Mouse (Mus musculus) thymus, adult 18-20 months (tissue): Measurements from ENCODE around the gene Lpp.

Source experiments
- DNase-seq, 2 experiments: peaks; one replicate each; pipeline ENCODE4 v3.0.0; 2022; ENCODE audit warnings: mixed read lengths in 2 of 2

Lpp gene

GRCm38 (mm10) chr16:24400776-24401175 is 7.5 kb downstream of the Lpp start:
- DNase-seq: no peak

GRCm38 (mm10) chr16:24402801-24403200 is 9.5 kb downstream of the Lpp start:
- DNase-seq: no peak

- DNase-seq: no peak
Observed at GRCm38 (mm10) chr16:24403733-24404380, 10.6 kb downstream of the Lpp start.

DNA sequence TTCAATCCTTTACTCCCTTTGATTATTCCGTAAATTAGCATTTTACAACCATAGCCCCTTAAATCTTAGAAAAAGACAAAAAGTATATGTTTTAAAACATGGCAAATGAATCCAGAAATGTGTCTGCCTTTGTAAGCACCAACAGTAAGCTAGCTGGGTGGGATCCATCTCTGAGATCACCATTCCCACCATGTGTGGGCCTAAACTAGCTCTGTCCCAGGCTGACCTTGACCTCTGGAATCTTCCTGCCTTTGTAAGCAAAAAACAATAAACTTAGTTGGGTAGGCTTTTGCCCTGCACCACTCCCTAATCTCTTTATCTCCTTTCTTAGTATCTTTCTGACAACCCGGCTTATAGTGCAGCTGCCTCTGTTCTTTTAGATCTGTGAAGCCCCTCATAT is 13.2 kb downstream of the Lpp start:
- no peak for DNase-seq

GRCm38 (mm10) chr16:24411281-24411680 is 18.0 kb downstream of the Lpp start:
- DNase-seq: no peak

DNA sequence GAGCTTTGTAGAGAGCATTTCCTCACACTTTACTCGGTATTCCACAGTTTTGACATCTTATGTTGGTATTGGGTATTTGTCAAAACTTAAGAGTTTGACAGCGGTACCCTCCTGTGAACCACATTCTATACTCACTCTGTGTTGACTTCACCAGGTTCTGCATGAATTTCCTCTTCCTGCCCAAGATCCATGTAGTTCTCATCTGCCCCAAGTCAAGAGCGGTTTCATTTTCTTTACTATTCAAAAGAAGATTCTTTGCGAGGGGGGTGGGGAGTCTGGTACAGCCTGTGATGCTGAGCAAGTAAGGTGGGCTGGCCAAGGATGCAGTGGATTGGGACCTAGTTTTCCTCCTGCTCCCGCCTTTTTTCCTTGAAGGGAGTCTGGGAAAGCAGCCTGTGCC is 18.9 kb downstream of the Lpp start:
- no peak for DNase-seq

DNA sequence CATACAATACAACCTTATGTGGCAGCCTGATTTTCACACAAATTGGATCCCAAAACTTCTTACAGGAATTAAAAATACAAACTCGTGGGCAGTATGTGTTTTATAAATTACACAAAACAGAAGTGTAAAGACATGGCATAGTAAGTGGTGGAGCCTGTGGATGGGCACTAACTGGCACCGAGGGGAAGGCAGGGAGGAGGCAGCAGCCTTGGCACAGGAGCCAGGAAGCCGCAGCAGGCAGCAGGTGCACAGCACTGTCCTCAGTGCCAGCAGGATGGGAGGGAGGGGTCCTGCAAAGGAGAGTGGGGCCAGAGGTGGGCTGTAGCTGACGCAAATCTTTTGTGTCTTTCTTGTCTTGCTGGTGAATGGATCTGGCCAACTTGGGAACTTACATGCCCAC is 19.8 kb downstream of the Lpp start:
- no peak for DNase-seq

- no peak for DNase-seq
Observed at GRCm38 (mm10) chr16:24418022-24418421, 24.7 kb downstream of the Lpp start.

DNA sequence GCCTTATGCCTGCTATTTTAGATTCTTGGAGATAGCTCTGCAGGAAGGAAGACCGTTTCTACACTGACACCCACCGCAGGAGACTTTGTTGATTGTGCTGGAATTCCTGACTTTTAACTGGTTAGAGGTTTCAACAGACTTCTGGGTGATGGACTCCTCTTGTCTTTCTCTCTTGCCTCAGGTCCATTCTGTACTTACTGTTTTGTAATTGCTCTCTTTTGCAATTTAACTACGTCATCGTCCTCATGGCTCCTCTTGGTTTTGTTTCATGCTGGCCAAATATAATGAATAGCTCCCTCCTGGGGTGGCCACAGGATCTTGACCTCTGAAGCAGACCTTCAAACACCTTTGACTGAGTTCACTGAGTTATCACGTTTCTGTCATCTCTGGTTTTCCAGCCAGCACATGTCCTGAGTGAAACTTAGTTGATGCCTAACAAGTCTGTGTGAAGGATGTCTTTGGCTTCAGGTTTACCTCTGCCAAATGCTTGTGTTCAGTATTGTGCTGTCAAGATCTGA is 27.4 kb downstream of the Lpp start:
- DNase-seq: no peak

- DNase-seq: no peak
Observed at GRCm38 (mm10) chr16:24421687-24422418, 28.5 kb downstream of the Lpp start.

GRCm38 (mm10) chr16:24423196-24423595 is 29.9 kb downstream of the Lpp start:
- no peak for DNase-seq

- DNase-seq: no peak
Observed at GRCm38 (mm10) chr16:24423751-24424150, 30.4 kb downstream of the Lpp start.

DNA sequence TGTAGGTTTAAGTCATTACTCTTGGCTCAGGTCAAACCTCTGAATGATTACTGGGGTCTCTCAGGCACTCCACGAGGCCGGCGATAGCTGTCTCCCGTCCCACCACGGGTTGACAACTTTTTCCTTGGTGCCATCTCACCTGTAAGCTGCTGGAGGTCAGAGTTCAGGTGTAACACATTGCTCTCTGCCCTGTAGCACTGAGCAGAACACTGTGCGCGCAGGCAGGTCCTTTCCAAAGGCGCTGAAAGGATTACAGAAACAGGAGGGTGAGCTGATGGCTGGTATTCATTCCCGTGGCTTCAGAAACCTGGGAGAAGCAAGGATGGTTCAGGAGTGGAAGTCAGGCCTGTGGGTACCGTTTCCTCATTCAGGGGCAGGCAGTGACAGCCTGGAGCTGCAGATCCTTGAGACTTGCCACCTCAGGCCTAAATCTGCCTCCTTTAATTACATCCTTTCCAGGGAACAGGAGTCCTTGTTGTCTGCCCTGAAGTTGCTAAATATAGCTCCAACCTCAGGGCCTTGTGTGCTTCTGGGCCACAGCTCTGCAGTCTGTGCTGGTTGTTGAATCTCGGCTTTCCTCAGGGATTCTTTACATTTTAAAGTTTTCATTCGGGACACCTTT is 31.2 kb downstream of the Lpp start:
- DNase-seq: no peak

- no peak for DNase-seq
Observed at GRCm38 (mm10) chr16:24425816-24426215, 32.5 kb downstream of the Lpp start.

GRCm38 (mm10) chr16:24427606-24428005 is 34.3 kb downstream of the Lpp start:
- DNase-seq: no peak

- DNase-seq: no peak
Observed at GRCm38 (mm10) chr16:24428055-24428454, 34.7 kb downstream of the Lpp start.

DNA sequence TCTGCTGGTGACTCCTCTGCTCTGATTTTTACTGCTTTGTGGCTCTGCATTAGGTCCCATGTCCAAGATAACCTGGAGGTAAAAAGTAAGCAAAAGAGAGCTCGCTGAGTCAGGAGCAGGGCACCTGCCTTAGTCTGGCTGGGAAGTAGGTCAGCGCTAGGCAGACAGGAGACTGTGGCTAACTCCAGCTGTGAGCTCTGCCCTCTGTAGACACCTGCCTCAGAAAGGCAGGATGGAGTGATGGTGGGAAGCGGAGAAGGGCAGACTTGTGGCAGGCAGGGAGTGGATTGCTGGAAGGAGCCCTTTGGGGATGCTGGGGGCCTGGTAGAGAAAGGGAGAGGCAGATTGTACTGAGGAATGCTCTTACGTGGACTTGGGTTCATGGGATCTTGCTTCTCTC is 35.4 kb downstream of the Lpp start:
- DNase-seq: peak; percentile 67 to 79

GRCm38 (mm10) chr16:24429691-24430090 is 36.4 kb downstream of the Lpp start:
- DNase-seq: no peak

DNA sequence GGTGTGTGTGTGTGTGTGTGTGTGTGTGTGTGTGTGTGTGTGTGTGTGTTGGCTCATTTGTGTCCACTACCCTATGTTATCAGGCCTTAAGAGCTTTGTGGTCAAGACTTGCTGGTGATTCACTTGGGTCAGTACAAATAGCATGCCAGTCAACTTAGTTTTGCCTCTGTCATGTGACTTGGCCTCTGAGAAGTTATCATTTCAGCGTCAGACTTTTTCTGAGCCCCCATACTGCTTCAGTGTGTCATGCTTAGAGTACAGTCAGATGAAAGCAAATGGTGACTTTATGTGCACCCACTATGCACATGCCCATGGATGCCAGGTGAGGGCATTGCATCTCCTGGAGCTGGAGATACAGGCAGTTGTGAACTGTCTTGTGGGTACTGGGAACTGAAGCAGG is 38.5 kb downstream of the Lpp start:
- no peak for DNase-seq

GRCm38 (mm10) chr16:24433563-24433962 is 40.3 kb downstream of the Lpp start:
- DNase-seq: no peak

DNA sequence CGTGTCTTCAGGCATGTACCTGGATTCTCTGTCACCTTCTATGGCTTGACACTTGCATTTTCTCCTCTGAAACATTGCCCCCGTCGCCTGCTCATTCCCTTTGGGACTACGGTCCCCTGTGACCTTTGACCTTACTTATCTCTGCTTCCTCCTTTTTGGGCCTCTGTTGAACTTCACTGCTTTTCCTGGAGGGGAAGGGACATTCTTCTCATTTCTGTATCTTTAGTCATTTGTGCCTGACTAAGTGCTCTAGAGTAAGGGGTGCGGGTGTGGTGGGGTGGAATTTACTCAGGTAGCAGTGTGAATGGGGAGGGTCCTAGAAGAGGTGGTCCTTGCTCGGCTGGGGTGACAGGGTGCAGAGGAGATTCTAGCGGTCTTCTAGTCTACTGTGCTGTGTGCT is 40.7 kb downstream of the Lpp start:
- no peak for DNase-seq

DNA sequence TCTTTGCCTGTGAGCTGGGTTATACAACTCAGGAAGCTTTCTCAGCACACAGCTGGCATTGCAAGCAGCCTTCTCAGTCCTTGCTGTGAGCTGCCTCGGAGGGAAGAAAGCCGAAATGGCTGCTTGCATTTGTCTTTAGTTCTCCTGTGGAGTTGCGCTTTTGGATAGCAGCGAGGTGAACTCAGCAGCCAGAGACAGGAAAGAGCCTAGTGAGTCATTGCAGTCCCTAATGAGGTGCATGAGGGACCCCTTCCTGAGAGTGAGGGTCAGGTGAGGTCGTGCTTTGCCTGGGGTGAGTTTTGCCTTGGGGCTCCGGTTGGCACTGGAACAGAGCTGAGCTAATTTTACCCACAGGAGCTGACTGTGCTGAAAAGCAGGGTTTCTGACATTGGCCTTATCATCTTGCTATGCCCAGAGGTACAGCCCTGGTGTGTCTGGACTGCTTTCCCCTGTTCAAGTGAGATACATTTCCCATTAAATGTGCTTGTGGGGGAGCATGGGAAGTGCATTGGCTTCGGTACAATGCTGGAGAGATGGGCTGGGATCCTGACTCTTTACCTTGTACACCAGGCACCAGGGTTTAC is 41.3 kb downstream of the Lpp start:
- no peak for DNase-seq

DNA sequence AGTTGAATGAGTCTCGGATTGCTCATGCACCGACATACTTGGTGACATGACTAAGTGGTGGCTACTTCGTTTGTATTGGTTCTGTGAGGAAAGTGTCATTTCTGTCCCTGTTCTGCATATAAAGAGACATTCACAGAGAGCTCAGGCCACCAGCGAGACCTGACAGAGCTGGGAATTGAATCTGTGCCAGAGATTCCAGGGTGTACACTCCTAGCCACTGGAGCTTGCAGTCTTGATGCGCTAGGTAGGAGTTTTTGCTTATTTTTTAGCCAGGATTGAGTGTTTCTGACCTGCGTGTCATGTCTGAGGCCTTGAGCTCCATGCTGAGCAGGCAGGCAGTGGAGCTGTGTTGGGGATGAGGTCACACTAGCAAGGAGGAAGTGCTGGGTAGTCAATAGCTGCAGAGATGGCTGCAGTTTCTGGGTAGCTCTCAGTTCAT is 41.8 kb downstream of the Lpp start:
- no peak for DNase-seq

DNA sequence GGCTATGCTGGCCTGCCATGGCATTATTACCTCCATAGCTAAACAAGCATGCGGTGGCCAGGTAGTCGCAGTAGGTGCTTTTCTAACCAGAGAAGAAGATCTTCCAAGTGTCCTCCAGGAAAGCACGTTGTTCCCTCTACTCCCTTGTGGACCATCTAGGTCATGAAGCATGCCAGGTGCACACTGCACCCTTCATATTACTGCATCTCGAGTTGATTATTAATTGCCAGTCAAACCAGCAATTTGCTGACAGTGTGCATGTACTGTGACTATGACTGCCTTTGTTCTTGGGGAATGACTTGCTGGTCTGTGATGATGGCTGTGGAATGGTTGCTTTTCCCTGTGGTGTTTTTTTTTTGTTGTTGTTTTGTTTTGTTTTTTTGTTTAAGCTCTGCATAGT is 45.1 kb downstream of the Lpp start:
- DNase-seq: no peak
